Mouse (Mus musculus) embryonic facial prominence, embryonic 14.5 days (tissue): ENCODE results near the gene Ubtd1. TPM values are rescaled to one million over a fixed set of nuclear protein-coding genes. Genes with fewer than 3 reads are reported as not detected.
A peak's percentile ranks its signal among the peaks of the same experiment; 100 is the strongest.

Experiments
- ATAC-seq: fragments of 200-750 bp; cut with Nextera tagmentation; 2 replicates; pipeline ENCODE4 v1.8.0; 2017; ENCODE audit warnings: low read depth, moderate number of reproducible peaks, moderate TSS enrichment
- DNase-seq: peaks from one replicate; pipeline ENCODE4 v3.0.0-alpha.2; 2015; ENCODE audit warnings: low spot score
- H3K27ac ChIP-seq: fragments of 300-500 bp; sonication (generic); replicated peaks from 2 replicates; pipeline ENCODE4 v1.5.1; 2014; ENCODE audit warnings: low read depth, mild to moderate bottlenecking, low read length, moderate library complexity
- H3K27me3 ChIP-seq: fragments of 300-500 bp; sonication (generic); replicated peaks from 2 replicates; pipeline ENCODE4 v1.6.1; 2014; ENCODE audit warnings: low read length; ENCODE audit not compliant: control insufficient read depth, insufficient read depth
- H3K36me3 ChIP-seq: fragments of 300-500 bp; sonication (generic); 2 replicates; pipeline ENCODE4 v1.6.1; 2014; ENCODE audit warnings: low read length, mixed read lengths; ENCODE audit not compliant: control insufficient read depth, insufficient read depth
- H3K4me1 ChIP-seq: fragments of 300-500 bp; sonication (generic); 2 replicates; pipeline ENCODE4 v1.6.1; 2014; ENCODE audit warnings: antibody characterized with exemption, low read length; ENCODE audit not compliant: control insufficient read depth, insufficient read depth
- H3K4me2 ChIP-seq: fragments of 300-500 bp; sonication (generic); 2 replicates; pipeline ENCODE4 v1.6.1; 2014; ENCODE audit warnings: low read depth, mild to moderate bottlenecking, low read length, moderate library complexity, mixed read lengths
- H3K4me3 ChIP-seq: fragments of 300-500 bp; sonication (generic); 2 replicates; pipeline ENCODE4 v1.5.1; 2014; ENCODE audit warnings: low read depth, mild to moderate bottlenecking, low read length
- H3K9ac ChIP-seq: fragments of 300-500 bp; sonication (generic); 2 replicates; pipeline ENCODE4 v1.6.1; 2014; ENCODE audit warnings: low read depth, mild to moderate bottlenecking, low read length, moderate library complexity, mixed read lengths
- H3K9me3 ChIP-seq: fragments of 300-500 bp; sonication (generic); 2 replicates; pipeline ENCODE4 v1.6.1; 2016; ENCODE audit warnings: low read length; ENCODE audit not compliant: control insufficient read depth
- WGBS: fragments of 180-500 bp; shearing (Covaris S2); extraction: QIAGEN DNeasy Blood & Tissue Kit; methylation state at CpG from one replicate; pipeline ENCODE4 v1.1.7; 2014; 5-methylcytosine and 5-hydroxymethylcytosine counted together
- polyA plus RNA-seq: library from polyadenylated mRNA; unstranded; fragments of >200 nt; fragmentation: Nextera tagmentation; extraction: Ambion mirVana; gene quantifications from 2 replicates; pipeline ENCODE4 v1.2.1, GENCODE M21; 2014

Gene Ubtd1
- polyA plus RNA-seq, 1 experiment from 2014 or later, result 20.8 TPM

DNA sequence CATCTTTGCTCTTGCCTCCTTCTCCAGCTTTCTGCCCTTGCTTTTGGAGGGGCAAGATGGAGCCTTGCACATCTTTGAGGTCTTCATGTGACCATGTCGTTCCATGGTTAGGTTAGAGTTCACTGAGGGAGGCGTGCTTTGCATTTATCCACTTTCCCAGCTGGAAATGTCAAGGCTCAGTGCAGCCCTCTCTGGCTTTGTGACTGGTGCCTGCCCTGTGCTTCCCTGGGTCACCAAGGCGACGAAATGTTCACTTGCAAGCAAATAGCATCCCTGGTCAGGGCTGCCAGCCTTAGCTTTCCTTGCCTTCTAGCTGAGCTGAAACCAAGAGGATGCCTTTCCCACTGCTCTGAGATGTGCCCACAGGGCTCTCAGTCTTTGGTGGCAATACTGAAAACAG lies 28.9 kb downstream of the Ubtd1 start:
- H3K4me3 ChIP-seq, result no peak overlapping the region
- DNase-seq (no peak), ATAC-seq (no peak)
- H3K36me3 ChIP-seq, result no peaks in the 10 kb centered on the region
- peaks cover 22% of the 10 kb centered on the region for H3K4me1 ChIP-seq
- 79% methylated on average over 4 of the region's 4 CpGs for WGBS
- H3K9me3 ChIP-seq, result no peaks in the 10 kb centered on the region
- H3K27ac ChIP-seq, result no peak overlapping the region
- no peak overlapping the region for H3K4me2 ChIP-seq
- no peaks in the 10 kb centered on the region for H3K27me3 ChIP-seq
- H3K9ac ChIP-seq, result no peak overlapping the region

DNA sequence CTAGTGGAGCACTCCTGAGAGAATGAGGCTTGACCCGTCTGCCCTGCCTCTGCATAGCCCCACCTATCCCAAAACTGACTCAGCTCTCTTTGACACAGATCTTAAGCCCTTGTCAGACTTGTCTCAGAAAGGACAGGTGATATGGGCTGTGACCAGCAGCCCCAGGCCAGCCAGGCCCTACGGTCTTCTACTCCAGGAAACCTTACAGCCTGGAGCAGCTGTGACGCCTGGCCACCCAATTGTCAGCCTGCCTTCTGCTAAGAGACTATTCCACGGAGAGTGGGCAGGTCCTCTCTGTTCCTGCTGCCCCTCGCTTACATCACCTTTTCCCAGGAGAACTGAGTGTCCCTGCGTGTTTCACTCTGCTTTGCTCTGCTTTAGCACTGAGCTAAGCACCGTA lies 29.6 kb downstream of the Ubtd1 start:
- Histone ChIP-seq H3K27me3 (no peaks in the 10 kb centered on the region), H3K4me1 (peaks cover 21% of the 10 kb centered on the region), H3K27ac (no peak overlapping the region), H3K4me2 (no peak overlapping the region), H3K9me3 (no peaks in the 10 kb centered on the region), H3K36me3 (no peaks in the 10 kb centered on the region), H3K9ac (no peak overlapping the region), H3K4me3 (no peak overlapping the region)
- ATAC-seq (peak; percentile 28; the same call in 1 of the 2 replicates), DNase-seq (no peak)
- 72% methylated on average over 7 of the region's 7 CpGs for WGBS

DNA sequence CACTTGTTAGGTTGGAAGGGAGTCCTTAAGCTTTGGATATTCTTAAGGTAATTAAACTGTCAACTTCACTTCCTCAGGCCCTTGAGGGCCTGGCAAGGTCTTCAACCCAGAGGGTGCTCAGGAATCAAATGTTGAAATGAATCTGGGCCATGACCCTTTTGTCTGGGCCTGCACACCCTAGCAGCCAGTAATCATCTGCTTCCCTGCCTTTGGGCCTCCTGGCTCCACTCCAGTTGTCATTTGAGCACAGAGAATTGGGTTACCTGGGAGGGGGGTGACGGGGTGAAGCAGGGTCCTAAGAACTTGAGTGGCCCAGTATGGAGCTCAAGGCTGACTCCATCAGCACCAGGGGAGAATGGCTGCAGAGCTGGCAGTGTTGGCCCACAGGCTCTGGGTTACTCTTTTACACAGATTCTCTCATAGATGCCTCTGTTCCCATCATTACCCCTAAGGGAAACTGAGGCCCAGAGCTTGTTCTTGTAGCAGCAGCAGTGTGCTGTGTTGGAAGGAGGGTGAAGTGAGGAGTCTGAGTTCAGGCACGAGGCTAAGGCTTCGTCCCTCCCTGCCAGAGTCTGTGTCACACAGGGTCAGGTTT lies 32.8 kb downstream of the Ubtd1 start:
- DNase-seq (peak; percentile 32), ATAC-seq (peak; percentile 41; the same call in 1 of the 2 replicates)
- H3K4me3 ChIP-seq, result no peak overlapping the region
- no peaks in the 10 kb centered on the region for H3K27me3 ChIP-seq
- H3K9ac ChIP-seq, result no peak overlapping the region
- H3K4me1 ChIP-seq, result peaks cover 39% of the 10 kb centered on the region
- no peaks in the 10 kb centered on the region for H3K9me3 ChIP-seq
- no peaks in the 10 kb centered on the region for H3K36me3 ChIP-seq
- no peak overlapping the region for H3K4me2 ChIP-seq
- H3K27ac ChIP-seq, result no peak overlapping the region
- WGBS, result 77% methylated on average over 3 of the region's 3 CpGs

DNA sequence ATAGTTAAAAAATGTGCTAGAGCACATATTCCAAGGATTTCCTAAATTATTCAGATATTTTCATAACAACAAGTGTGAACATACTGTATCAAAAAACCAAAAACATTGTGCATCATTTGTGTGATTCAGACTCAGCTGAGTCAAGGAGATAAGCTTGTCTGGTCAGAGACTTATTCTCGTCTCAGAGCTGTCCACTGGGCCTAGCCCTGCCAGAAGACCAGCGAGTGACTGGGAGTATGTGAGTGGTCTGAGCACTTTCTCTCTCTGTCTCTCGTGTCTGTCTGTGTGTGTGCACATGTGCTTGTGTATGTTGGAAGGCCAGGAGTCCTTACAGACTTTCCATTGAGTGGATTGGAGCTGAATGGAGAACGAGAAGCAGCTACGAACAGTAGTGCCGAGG lies 33.4 kb downstream of the Ubtd1 start:
- 83% methylated on average over 6 of the region's 6 CpGs for WGBS
- H3K4me1 ChIP-seq, result peaks cover 39% of the 10 kb centered on the region
- H3K27ac ChIP-seq, result no peak overlapping the region
- no peak for ATAC-seq
- H3K27me3 ChIP-seq, result no peaks in the 10 kb centered on the region
- no peak overlapping the region for H3K4me2 ChIP-seq
- H3K9me3 ChIP-seq, result no peaks in the 10 kb centered on the region
- no peak overlapping the region for H3K4me3 ChIP-seq
- no peak for DNase-seq
- H3K9ac ChIP-seq, result no peak overlapping the region
- H3K36me3 ChIP-seq, result no peaks in the 10 kb centered on the region

DNA sequence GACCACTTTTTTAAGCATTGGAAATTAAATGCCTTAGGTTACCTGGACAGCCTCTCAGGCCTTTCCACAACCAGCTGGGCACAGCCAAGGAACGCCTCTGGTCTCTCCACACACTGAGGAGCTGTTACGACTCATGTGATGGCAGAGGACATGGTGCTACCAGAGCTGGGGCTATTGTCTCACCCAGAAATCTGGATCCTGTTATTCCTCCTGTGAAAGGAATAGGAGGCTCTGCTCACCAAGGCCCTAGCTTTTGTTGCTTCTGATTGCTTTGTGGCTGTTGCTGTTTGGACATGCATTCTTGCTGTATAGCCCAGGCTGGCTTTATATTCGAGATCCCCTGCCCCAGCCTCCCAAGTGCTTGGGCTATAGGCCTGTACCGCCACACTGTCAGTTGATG lies 34.7 kb downstream of the Ubtd1 start:
- Histone ChIP-seq H3K9ac (no peak overlapping the region), H3K4me1 (peaks cover 39% of the 10 kb centered on the region), H3K27ac (peak overlapping the region; percentile 87)

DNA sequence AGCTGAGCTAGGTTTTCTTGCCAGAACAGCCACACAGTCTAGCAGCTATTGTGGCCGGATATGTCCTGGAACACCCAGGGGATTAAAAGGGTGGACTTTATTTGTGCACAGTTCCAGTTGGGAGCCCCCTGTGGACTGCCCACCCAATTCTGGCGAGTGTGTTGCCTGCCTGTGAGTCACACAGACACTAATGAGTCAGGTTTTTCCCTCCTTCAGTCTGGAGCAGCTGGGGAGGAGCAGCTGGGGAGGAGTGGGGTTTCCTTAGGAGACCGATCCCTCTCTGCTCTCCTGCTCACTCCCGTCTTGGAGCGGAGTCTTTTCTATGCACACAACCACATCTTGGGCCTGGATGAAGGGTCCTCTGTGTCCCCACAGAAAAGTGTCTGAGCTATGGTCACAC lies 35.3 kb downstream of the Ubtd1 start:
- no peaks in the 10 kb centered on the region for H3K36me3 ChIP-seq
- no peak overlapping the region for H3K9ac ChIP-seq
- no peak overlapping the region; the same call in 1 of the 2 replicates for H3K4me2 ChIP-seq
- H3K4me1 ChIP-seq, result peaks cover 45% of the 10 kb centered on the region
- DNase-seq (peak; percentile 61), ATAC-seq (0 out of 2 replicates have a peak, but pooled peaks have one; percentile 13)
- H3K27me3 ChIP-seq, result no peaks in the 10 kb centered on the region
- peak overlapping the region; percentile 87 for H3K27ac ChIP-seq
- no peaks in the 10 kb centered on the region for H3K9me3 ChIP-seq
- WGBS, result 52% methylated on average over 5 of the region's 5 CpGs
- no peak overlapping the region for H3K4me3 ChIP-seq

More for the DNA sequence above, 34.7 kb downstream of the Ubtd1 start:
- no peaks in the 10 kb centered on the region for H3K27me3 ChIP-seq
- H3K4me3 ChIP-seq, result no peak overlapping the region
- DNase-seq (peak; percentile 33), ATAC-seq (no peak)
- WGBS, result 47% methylated on average over 4 of the region's 4 CpGs
- H3K36me3 ChIP-seq, result no peaks in the 10 kb centered on the region
- no peaks in the 10 kb centered on the region for H3K9me3 ChIP-seq
- no peak overlapping the region for H3K4me2 ChIP-seq

DNA sequence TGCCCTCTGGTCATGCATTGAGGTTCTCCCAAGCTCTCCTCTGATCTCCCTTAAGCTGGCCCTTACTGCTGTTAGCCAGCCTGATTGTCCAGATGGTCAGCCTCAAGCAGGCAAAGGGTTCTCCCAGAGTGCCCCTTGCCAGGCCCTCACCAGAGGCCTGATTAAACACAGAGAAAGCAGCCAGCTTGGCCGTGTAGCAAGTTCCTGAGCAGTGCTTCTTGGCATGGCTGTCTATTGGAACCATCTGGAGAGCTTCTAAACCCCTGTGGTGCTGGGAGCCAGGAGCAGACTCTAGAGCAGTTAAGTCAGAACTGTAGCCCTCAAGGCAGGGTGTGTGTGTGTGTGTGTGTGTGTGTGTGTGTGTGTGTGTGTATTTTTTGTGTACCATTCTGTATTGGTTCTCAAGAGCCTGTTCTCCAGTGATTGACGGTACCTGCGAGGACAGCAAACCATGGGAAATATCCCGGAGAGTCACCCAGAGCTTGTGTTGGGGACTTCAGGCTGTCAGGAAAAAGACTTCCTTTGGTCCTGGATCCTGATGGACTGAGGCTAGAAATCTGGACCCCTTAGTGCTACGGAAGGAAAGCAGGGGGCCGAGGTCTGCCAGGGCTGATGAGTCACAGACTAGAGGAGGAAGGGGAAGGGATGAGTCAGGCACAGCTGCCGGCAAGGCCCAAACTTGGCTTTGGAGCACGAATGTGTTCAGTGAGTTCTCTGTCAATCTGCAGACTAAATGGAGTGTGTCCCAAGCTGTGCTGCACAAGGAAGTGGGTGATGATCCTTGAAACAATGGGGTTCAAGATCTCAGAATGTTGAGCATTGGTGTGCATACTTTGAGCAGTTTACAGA lies 36.1 kb downstream of the Ubtd1 start:
- no peak overlapping the region for H3K4me2 ChIP-seq
- peaks cover 53% of the 10 kb centered on the region for H3K4me1 ChIP-seq
- peak; percentile 39; the same call in 1 of the 2 replicates for ATAC-seq
- H3K27ac ChIP-seq, result peak overlapping the region; percentile 87
- no peaks in the 10 kb centered on the region for H3K27me3 ChIP-seq
- H3K4me3 ChIP-seq, result no peak overlapping the region
- 43% methylated on average over 8 of the region's 8 CpGs for WGBS
- no peaks in the 10 kb centered on the region for H3K36me3 ChIP-seq
- no peaks in the 10 kb centered on the region for H3K9me3 ChIP-seq
- H3K9ac ChIP-seq, result no peak overlapping the region
- DNase-seq, result peak; percentile 86

DNA sequence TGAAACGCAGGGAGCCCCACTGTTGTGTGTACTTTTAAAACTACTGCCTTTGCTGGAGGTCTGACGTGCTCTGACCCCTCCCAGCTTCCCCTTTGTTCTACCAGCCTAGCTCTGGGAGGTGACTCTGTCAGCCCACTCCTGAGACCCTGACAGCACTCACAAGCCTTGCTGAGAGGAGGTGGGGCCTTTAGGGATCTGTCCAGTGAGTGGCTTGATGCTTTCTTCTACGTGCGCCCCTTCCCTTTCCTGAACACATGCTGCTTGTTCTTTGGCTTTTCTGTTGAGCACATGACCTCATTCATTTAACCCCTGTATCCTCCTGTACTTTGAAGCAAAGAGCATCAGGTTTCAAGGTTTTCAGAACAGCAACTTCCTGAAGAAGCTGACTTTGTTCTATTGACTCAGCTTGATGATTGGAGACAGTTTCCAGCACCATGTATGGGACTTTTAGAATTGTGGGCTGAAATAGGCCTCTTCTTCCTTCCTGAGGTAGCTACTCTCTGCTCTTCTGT lies 37.5 kb downstream of the Ubtd1 start:
- Histone ChIP-seq H3K36me3 (no peaks in the 10 kb centered on the region), H3K9me3 (no peaks in the 10 kb centered on the region), H3K9ac (no peak overlapping the region), H3K4me3 (no peak overlapping the region), H3K27me3 (no peaks in the 10 kb centered on the region), H3K27ac (peak overlapping the region; percentile 87), H3K4me1 (peaks cover 52% of the 10 kb centered on the region), H3K4me2 (no peak overlapping the region)
- DNase-seq (peak; percentile 47), ATAC-seq (0 out of 2 replicates have a peak, but pooled peaks have one; percentile 16)
- 28% methylated on average over 4 of the region's 4 CpGs for WGBS
